Mouse (Mus musculus) ES-E14 (cell line): ENCODE measurements at regions not wholly inside any gene's neighbourhood (a gene's known extent, or its start where the extent isn't known, plus 50 kb on each side); places are given as distances from the start of the nearest gene placed in this dataset.

ENCODE experiments used
- CHD2 ChIP-seq: IDR thresholded peaks from 2 replicates; pipeline ENCODE4 v1.6.1; 2014; ENCODE audit warnings: mild to moderate bottlenecking, low read depth, low read length, inconsistent platforms
- HCFC1 ChIP-seq: IDR thresholded peaks from 2 replicates; pipeline ENCODE4 v1.6.1; 2012; ENCODE audit warnings: low read length, inconsistent platforms, borderline replicate concordance; ENCODE audit not compliant: insufficient read depth
- MAFK ChIP-seq: IDR thresholded peaks from 2 replicates; pipeline ENCODE4 v1.6.1; 2014; ENCODE audit warnings: mild to moderate bottlenecking, low read depth, low read length, inconsistent platforms; ENCODE audit not compliant: insufficient read depth
- ZC3H11A ChIP-seq: IDR thresholded peaks from 2 replicates; pipeline ENCODE4 v1.6.1; 2012; ENCODE audit warnings: low read depth, mild to moderate bottlenecking, inconsistent platforms, low read length, borderline replicate concordance
- ZNF384 ChIP-seq: IDR thresholded peaks from 2 replicates; pipeline ENCODE4 v1.6.1; 2012; ENCODE audit warnings: low read depth, low read length, inconsistent platforms

DNA sequence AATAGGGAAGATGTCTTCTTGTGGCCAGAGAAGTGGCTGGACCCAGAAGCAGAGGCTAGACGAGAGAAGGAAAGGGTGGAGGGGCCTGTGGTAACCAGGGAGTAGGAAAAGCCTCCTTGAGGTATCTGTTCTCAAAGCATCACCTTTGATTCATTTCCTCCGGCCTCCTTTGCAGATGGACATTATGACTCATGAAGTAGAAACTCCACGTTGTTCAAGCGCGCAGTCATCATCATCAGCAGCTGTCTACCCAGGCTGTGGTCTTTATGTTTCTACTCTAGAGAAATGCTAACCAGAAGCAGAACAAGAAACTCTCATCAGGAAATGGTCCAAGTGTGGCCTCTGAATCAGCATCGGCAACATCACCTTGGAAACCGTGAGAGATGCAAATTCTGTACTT is 50.3 kb upstream of the Acpp start:
- TF ChIP-seq ZNF384 (no peak), HCFC1 (no peak), ZC3H11A (no peak), CHD2 (no peak), MAFK (no peak)
